Mouse (Mus musculus) heart, adult 2 months (tissue): ENCODE data around the gene Scgb1b30. TPM values are rescaled to one million over a fixed set of nuclear protein-coding genes. Genes with fewer than 3 reads are reported as not detected.
A peak's percentile ranks its signal among the peaks of the same experiment; 100 is the strongest.

Source experiments
- DNase-seq, 2 experiments: peaks; one replicate each; pipeline ENCODE4 v3.0.0; 2021
- H3K27ac ChIP-seq: fragments of 200-600 bp; 2 replicates; pipeline ENCODE4 v1.8.1; 2022
- H3K27me3 ChIP-seq: fragments of 200-500 bp; 2 replicates; pipeline ENCODE4 v1.6.1; 2012; ENCODE audit warnings: mild to moderate bottlenecking, low read length, inconsistent platforms, mixed read lengths; ENCODE audit not compliant: control insufficient read depth, insufficient read depth
- H3K36me3 ChIP-seq: fragments of 200-500 bp; 2 replicates; pipeline ENCODE4 v1.6.1; 2012; ENCODE audit warnings: low read length, inconsistent platforms; ENCODE audit not compliant: control insufficient read depth, insufficient read depth
- H3K4me1 ChIP-seq: fragments of 200-500 bp; 2 replicates; pipeline ENCODE4 v1.6.1; 2011; ENCODE audit warnings: low read length; ENCODE audit not compliant: control insufficient read depth, insufficient read depth
- H3K4me3 ChIP-seq: fragments of 200-600 bp; 2 replicates; pipeline ENCODE4 v1.8.1; 2022
- H3K79me2 ChIP-seq: fragments of 200-500 bp; replicated peaks from 2 replicates; pipeline ENCODE4 v1.6.1; 2012; ENCODE audit warnings: mild to moderate bottlenecking, inconsistent platforms, low read length, moderate library complexity, mixed read lengths; ENCODE audit not compliant: control insufficient read depth, insufficient read depth
- H3K9ac ChIP-seq: fragments of 200-500 bp; 2 replicates; pipeline ENCODE4 v1.6.1; 2012; ENCODE audit warnings: low read depth, mild to moderate bottlenecking, control low read depth, inconsistent platforms, low read length, mixed read lengths
- CTCF ChIP-seq: fragments of 200-600 bp; IDR thresholded peaks from 2 replicates; pipeline ENCODE4 v1.8.1; 2022; ENCODE audit warnings: antibody characterized with exemption, mild to moderate bottlenecking, moderate library complexity
- EP300 ChIP-seq: fragments of 200-500 bp; IDR thresholded peaks from 2 replicates; pipeline ENCODE4 v1.6.1; 2011; ENCODE audit warnings: low read depth, low read length, control low read depth; ENCODE audit not compliant: insufficient read depth
- POLR2A ChIP-seq: fragments of 200-500 bp; IDR thresholded peaks from 2 replicates; pipeline ENCODE4 v1.6.1; 2011; ENCODE audit warnings: mild to moderate bottlenecking, low read depth, low read length, control low read depth; ENCODE audit not compliant: insufficient read depth
- WGBS: fragments of 180-500 bp; shearing (Covaris S2); methylation state at CpG from one replicate; pipeline ENCODE4 v1.1.7; 2018; 5-methylcytosine and 5-hydroxymethylcytosine counted together
- intact Hi-C: fragments of 180-260 bp; cut with DNase I; formaldehyde crosslinking; loops from one replicate; pipeline ENCODE4 v1.15.1; 2025
- polyA plus RNA-seq: library from polyadenylated mRNA; depleted of rRNA; stranded (reverse); fragments of >200 nt; gene quantifications from 2 replicates; pipeline ENCODE4 v1.2.3, GENCODE M21; 2012
- total RNA-seq, 2 experiments: library from RNA; stranded (reverse); gene quantifications; 2 replicates each; pipeline ENCODE4 v1.2.3; 2021

Scgb1b30 gene
- total and polyA plus RNA-seq, 3 experiments = not detected

DNA sequence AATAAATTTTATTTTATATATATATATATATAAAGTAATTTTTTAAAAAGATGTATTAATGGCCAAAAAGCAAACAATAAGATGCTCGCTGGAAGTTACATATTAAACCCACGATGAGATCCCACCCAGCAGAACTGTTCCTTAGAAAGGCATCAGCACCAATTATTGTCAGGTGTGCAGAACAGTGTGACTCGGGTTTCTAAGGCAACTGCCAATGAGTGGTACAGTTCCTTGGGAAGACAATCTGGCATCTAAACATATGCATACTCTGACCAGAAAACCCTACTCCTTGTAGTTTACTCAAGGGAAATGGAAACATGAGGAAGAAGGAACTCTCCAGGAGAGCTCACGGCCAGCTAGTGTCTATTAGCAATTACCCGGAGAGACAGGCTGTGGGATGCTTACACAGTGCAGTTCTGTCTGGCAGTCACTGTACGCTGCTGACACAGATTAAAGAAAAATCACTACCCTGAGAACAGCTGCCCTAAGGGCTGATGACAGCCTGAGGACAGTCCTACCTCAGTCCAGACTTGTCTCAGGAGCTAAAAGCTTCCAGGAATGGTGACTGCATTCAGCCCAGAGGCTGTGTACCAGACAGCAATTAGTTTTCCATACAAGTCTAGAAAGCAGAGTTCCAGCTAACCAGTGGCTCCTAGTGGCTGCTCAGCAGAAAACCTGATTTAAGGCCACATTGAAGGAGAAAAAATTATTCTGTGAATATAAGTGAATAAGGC, 27.9 kb downstream of the Scgb1b30 start:
- no peak overlapping the region for H3K9ac ChIP-seq
- no peaks in the 10 kb centered on the region for H3K27me3 ChIP-seq
- no peaks in the 10 kb centered on the region; the same call in 1 of the 2 replicates for H3K36me3 ChIP-seq
- no peaks in the 10 kb centered on the region; the same call in 1 of the 2 replicates for H3K79me2 ChIP-seq
- intact Hi-C loops = loop anchor here (5.0 kb wide), 1 partner anchor 141 kb away; no protein-coding TSS in a partner anchor
- H3K4me1 ChIP-seq = no peaks in the 10 kb centered on the region
- 82% methylated on average over 6 of the region's 6 CpGs for WGBS
- no peak overlapping the region for H3K27ac ChIP-seq
- no peak for TF ChIP-seq EP300
- TF ChIP-seq CTCF = peak; percentile 46
- no peak for DNase-seq
- no peak overlapping the region for H3K4me3 ChIP-seq

DNA sequence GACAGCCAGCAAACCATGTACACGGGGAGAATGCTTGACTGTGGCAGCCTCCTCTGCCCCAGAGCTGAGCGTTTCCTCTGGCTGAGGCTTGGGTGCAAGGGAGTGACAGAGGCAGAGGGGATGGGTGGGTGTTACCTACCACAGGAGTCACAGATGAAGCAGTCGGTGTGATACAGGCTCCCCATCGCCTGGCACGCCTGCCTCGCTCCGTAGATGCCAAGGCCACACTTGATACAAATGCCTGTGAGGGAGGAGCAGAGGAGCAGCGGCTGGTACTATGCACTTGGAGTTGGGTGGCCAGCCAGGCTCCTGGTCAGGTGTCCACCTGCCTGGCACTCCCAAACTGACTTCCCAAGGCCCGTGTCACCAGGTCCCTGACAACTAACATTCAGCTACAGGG, 30.1 kb downstream of the Scgb1b30 start:
- H3K9ac ChIP-seq = no peak overlapping the region
- no peak for DNase-seq
- no peak overlapping the region for H3K4me3 ChIP-seq
- H3K27me3 ChIP-seq = no peaks in the 10 kb centered on the region
- H3K36me3 ChIP-seq = no peaks in the 10 kb centered on the region
- no peaks in the 10 kb centered on the region for H3K79me2 ChIP-seq
- TF ChIP-seq EP300 = no peak
- TF ChIP-seq POLR2A = no peak
- no peak for TF ChIP-seq CTCF
- 84% methylated on average over 9 of the region's 9 CpGs for WGBS
- intact Hi-C loops = no loop called here
- H3K27ac ChIP-seq = no peak overlapping the region
- H3K4me1 ChIP-seq = 0 out of 2 replicates have a peak, but pooled peaks cover 1% of the 10 kb centered on the region

DNA sequence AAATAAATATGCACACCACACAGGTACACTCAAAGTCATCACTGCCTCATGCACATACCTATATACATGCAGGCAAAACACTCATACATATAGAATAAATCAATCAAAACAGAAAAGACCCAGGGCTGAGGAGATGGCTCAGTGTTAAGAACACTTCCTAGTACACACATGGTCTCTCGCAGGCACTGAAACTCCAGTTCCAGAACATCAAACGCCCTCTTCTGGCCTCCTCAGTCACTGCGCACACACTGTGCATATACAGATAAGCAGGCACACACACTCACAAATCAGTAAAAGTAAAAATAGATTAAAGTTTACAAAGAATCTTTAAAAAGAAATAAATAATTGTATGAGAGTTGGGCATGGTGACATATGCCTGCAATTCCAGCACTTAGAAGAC, 31.1 kb downstream of the Scgb1b30 start:
- DNase-seq = no peak
- peaks cover 5% of the 10 kb centered on the region; the same call in 1 of the 2 replicates for H3K4me1 ChIP-seq
- H3K27me3 ChIP-seq = no peaks in the 10 kb centered on the region
- no peak overlapping the region for H3K4me3 ChIP-seq
- H3K36me3 ChIP-seq = no peaks in the 10 kb centered on the region
- H3K79me2 ChIP-seq = no peaks in the 10 kb centered on the region
- no peak overlapping the region for H3K27ac ChIP-seq
- TF ChIP-seq POLR2A (no peak), CTCF (no peak), EP300 (no peak)
- H3K9ac ChIP-seq = no peak overlapping the region
- WGBS = 81% methylated on average over 3 of the region's 3 CpGs
- intact Hi-C loops = no loop called here

DNA sequence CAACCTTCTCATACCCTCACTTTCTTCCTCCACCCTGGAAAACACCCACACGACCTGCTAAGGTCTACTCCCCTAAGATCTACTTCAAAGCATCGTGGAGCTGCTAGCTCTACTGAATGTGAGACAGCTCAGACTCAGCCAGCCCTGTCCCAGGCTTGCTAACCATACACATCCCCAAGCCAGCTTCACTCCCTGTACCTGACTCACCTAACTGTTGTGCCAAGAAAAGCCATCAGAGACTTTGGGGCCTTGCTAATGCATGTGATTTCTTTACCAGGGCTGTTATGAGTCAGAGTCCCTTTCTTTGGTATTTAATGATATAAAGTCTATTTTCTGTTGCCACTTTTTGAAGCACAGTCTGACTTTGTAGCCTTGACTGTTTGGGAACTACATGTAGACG, 35.9 kb downstream of the Scgb1b30 start:
- Histone ChIP-seq H3K4me3 (no peak overlapping the region), H3K27ac (peak overlapping the region; percentile 64), H3K79me2 (no peaks in the 10 kb centered on the region), H3K36me3 (no peaks in the 10 kb centered on the region), H3K27me3 (no peaks in the 10 kb centered on the region), H3K4me1 (peaks cover 6% of the 10 kb centered on the region; the same call in 1 of the 2 replicates), H3K9ac (no peak overlapping the region)
- intact Hi-C loops = no loop called here
- no peak for DNase-seq
- WGBS = 62% methylated on average over 3 of the region's 3 CpGs
- TF ChIP-seq POLR2A (no peak), CTCF (no peak), EP300 (no peak)

DNA sequence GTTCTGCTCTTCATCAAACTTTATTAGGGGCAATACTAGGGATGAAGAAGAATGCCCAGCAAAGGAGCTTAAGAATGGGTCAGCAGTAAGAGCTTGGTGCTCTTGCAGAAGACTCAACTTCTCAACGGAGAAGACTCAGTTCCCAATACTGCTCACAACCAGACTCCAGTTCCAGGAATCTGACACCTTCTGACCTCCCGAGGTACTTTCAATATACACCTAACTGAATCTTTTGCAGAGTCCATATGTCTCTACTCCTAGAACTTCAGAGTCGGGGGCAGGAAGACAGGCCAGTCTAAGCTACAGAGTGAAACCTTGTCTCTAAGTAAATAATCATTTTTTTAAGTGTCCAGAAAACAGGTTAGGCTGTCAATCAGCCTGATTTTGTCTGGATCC, 36.7 kb downstream of the Scgb1b30 start:
- Histone ChIP-seq H3K36me3 (no peaks in the 10 kb centered on the region), H3K27ac (peak overlapping the region; percentile 64), H3K4me1 (peaks cover 6% of the 10 kb centered on the region; the same call in 1 of the 2 replicates), H3K79me2 (no peaks in the 10 kb centered on the region), H3K9ac (peak overlapping the region; percentile 22), H3K27me3 (no peaks in the 10 kb centered on the region), H3K4me3 (peak overlapping the region; percentile 52)
- no peak for DNase-seq
- intact Hi-C loops = no loop called here
- 15% methylated on average over 3 of the region's 3 CpGs for WGBS
- TF ChIP-seq CTCF = no peak
- TF ChIP-seq EP300 = no peak
- no peak for TF ChIP-seq POLR2A

DNA sequence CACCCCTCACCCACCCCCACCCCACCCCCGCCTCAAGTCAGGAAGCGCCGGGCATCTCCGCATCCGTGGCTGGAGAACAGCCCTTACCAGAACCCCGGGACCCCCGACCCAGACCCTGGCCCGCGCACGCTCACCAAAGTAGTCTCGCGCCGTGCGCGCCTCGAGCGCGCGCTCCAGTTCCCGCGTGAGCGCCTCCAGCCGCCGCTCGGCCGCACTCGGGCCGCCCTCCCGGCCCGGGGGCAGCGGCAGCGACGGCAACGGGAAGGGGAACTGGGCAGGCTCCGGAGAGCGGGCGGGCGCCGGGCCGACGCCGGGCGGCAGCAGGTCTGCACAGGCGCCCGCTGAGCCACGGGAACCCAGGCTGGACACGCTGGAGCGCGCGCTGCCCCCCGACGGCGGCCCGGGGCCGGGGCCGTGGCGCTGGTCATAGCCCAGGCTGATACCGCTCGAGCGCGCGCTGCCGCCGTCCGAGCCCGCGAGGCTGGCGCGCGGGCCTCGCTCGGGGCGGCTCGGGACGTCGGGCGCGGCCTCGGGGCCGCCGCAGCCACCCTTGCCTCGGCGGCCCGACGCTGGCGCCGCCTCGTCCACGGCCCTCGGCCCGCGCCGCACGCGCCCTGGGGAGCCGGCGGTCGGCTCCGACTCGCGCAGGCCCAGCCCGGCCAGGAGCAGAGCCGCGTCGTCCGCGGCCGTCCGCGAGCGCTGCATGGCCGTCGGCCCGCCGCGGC, 37.3 kb downstream of the Scgb1b30 start:
- peak overlapping the region; percentile 64 for H3K27ac ChIP-seq
- H3K27me3 ChIP-seq = no peaks in the 10 kb centered on the region
- H3K36me3 ChIP-seq = no peaks in the 10 kb centered on the region
- DNase-seq = peak; percentile 58 to 61
- 11% methylated on average over 110 of the region's 116 CpGs for WGBS
- intact Hi-C loops = no loop called here
- peaks cover 6% of the 10 kb centered on the region; the same call in 1 of the 2 replicates for H3K4me1 ChIP-seq
- peak overlapping the region; percentile 52 for H3K4me3 ChIP-seq
- H3K79me2 ChIP-seq = no peaks in the 10 kb centered on the region
- H3K9ac ChIP-seq = peak overlapping the region; percentile 95
- TF ChIP-seq CTCF = no peak
- TF ChIP-seq EP300 = no peak
- no peak for TF ChIP-seq POLR2A
